In genomic region chr7:71193131-71193530, GRCm38 (mm10) we compare ENCODE assay signal across 10 mouse cellular contexts.
A peak's percentile ranks its signal among the peaks of the same experiment; 100 is the strongest.
DNase-seq lines count a peak whose midpoint lies in the region; ATAC-seq and TF ChIP-seq lines count a peak whose summit lies in the region.
"Had no signal": no experiment of that assay in that cellular context is flagged by ENCODE, and none has a peak within 500 bp of the region (broad histone marks: within the 10 kb centered on the region; RNA-seq: fewer than 3 reads in every experiment).

No protein-coding gene starts in this region.

- H3K27me3 ChIP-seq in liver, adult 2 months (ENCODE audit: control insufficient read depth, insufficient read depth, low read length), result no peaks in the 10 kb centered on the region
- H3K27me3 ChIP-seq in liver, embryonic 12.5 days (replicated peaks), result no peaks in the 10 kb centered on the region
- H3K27me3 ChIP-seq in heart, embryonic 13.5 days (replicated peaks), result no peaks in the 10 kb centered on the region
- H3K27me3 ChIP-seq in midbrain, embryonic 14.5 days (ENCODE audit: control insufficient read depth, insufficient read depth, low read length), result no peaks in the 10 kb centered on the region
- H3K27me3 ChIP-seq: liver, embryonic 13.5 days; stomach, embryonic 15.5 days had no signal

- H3K4me3 ChIP-seq in liver, adult 2 months (ENCODE audit: insufficient read depth, low read depth, low read length), result 0 out of 2 replicates have a peak overlapping the region, but pooled peaks have one; percentile 0
- no peak overlapping the region for H3K4me3 ChIP-seq in liver, embryonic 12.5 days
- H3K4me3 ChIP-seq in heart, embryonic 13.5 days, result no peak overlapping the region
- H3K4me3 ChIP-seq in midbrain, embryonic 14.5 days (replicated peaks; ENCODE audit: low read depth, low read length), result no peak overlapping the region
- H3K4me3 ChIP-seq: liver, embryonic 13.5 days; stomach, embryonic 15.5 days had no signal

- TF ChIP-seq POLR2A in liver, adult 2 months (IDR thresholded peaks at IDR 0.05; ENCODE audit: extremely low read depth, insufficient read depth, low read length), result no peak

- H3K9ac ChIP-seq in liver, adult 2 months (ENCODE audit: low read depth, low read length), result peak overlapping the region; percentile 2
- no peak overlapping the region for H3K9ac ChIP-seq in liver, embryonic 12.5 days
- H3K9ac ChIP-seq in heart, embryonic 13.5 days, result no peak overlapping the region
- no peak overlapping the region for H3K9ac ChIP-seq in midbrain, embryonic 14.5 days (replicated peaks; ENCODE audit: low read length)
- H3K9ac ChIP-seq: liver, embryonic 13.5 days; stomach, embryonic 15.5 days had no signal

- ATAC-seq in liver, embryonic 12.5 days, result no peak
- no peak for ATAC-seq in heart, embryonic 13.5 days (ENCODE audit: extremely low read depth, insufficient number of reproducible peaks, low FRiP score, low TSS enrichment)
- ATAC-seq in midbrain, embryonic 14.5 days (ENCODE audit: low FRiP score, low TSS enrichment), result no peak

- no peaks in the 10 kb centered on the region for H3K9me3 ChIP-seq in liver, embryonic 12.5 days (replicated peaks)
- H3K9me3 ChIP-seq in heart, embryonic 13.5 days, result no peaks in the 10 kb centered on the region
- H3K9me3 ChIP-seq in midbrain, embryonic 14.5 days (ENCODE audit: control insufficient read depth, low read length), result no peaks in the 10 kb centered on the region
- H3K9me3 ChIP-seq: liver, embryonic 13.5 days; stomach, embryonic 15.5 days had no signal

- WGBS in liver, adult 2 months, result 8% methylated on average over 7 of the region's 7 CpGs
- WGBS in liver, embryonic 12.5 days (ENCODE audit: insufficient replicate concordance), result 42% methylated on average over 7 of the region's 7 CpGs
- WGBS in heart, embryonic 13.5 days, result 13% methylated on average over 7 of the region's 7 CpGs
- WGBS in midbrain, embryonic 14.5 days, result 30% methylated on average over 7 of the region's 7 CpGs

- H3K4me2 ChIP-seq in liver, embryonic 12.5 days, result no peak overlapping the region
- H3K4me2 ChIP-seq in heart, embryonic 13.5 days, result peak overlapping the region; percentile 26; the same call in 1 of the 2 replicates
- H3K4me2 ChIP-seq in midbrain, embryonic 14.5 days (ENCODE audit: low read length), result no peak overlapping the region
- H3K4me2 ChIP-seq: liver, embryonic 13.5 days; stomach, embryonic 15.5 days had no signal

- peaks cover 11% of the 10 kb centered on the region; the same call in 1 of the 2 replicates for H3K4me1 ChIP-seq in liver, adult 2 months (ENCODE audit: control insufficient read depth, insufficient read depth, low read length)
- H3K4me1 ChIP-seq in liver, embryonic 12.5 days, result no peaks in the 10 kb centered on the region
- H3K4me1 ChIP-seq in heart, embryonic 13.5 days, result peaks cover 9% of the 10 kb centered on the region
- no peaks in the 10 kb centered on the region for H3K4me1 ChIP-seq in midbrain, embryonic 14.5 days (ENCODE audit: control insufficient read depth, insufficient read depth, low read length)
- H3K4me1 ChIP-seq: liver, embryonic 13.5 days; stomach, embryonic 15.5 days had no signal

- H3K27ac ChIP-seq in liver, adult 2 months (replicated peaks; ENCODE audit: insufficient read depth, low read depth, low read length), result peak overlapping the region; percentile 54
- H3K27ac ChIP-seq in liver, embryonic 12.5 days, result no peak overlapping the region
- H3K27ac ChIP-seq in heart, embryonic 13.5 days (replicated peaks), result no peak overlapping the region
- no peak overlapping the region for H3K27ac ChIP-seq in midbrain, embryonic 14.5 days (replicated peaks; ENCODE audit: low read depth, low read length)
- H3K27ac ChIP-seq: liver, embryonic 13.5 days; stomach, embryonic 15.5 days had no signal

- no peaks in the 10 kb centered on the region for H3K79me2 ChIP-seq in liver, adult 2 months (ENCODE audit: control insufficient read depth, insufficient read depth, low read length)

- TF ChIP-seq CTCF in liver, adult 2 months (IDR thresholded peaks at IDR 0.05; ENCODE audit: low read depth, low read length), result no peak

- H3K36me3 ChIP-seq in liver, adult 2 months (ENCODE audit: control insufficient read depth, insufficient read depth, low read length), result no peaks in the 10 kb centered on the region
- no peaks in the 10 kb centered on the region for H3K36me3 ChIP-seq in liver, embryonic 12.5 days
- H3K36me3 ChIP-seq in heart, embryonic 13.5 days, result no peaks in the 10 kb centered on the region
- no peaks in the 10 kb centered on the region for H3K36me3 ChIP-seq in midbrain, embryonic 14.5 days (ENCODE audit: control insufficient read depth, insufficient read depth, low read length)
- H3K36me3 ChIP-seq: liver, embryonic 13.5 days; stomach, embryonic 15.5 days had no signal

- peak; percentile 95 for DNase-seq in liver, adult 2 months (ENCODE audit: extremely low read depth, low read depth, low spot score)
- peak; percentile 63 for DNase-seq in kidney, postnatal 10 days
- peak; percentile 48 for DNase-seq in midbrain, embryonic 14.5 days
- DNase-seq in spleen, postnatal 4 days (ENCODE audit: low spot score in 2 of 2), result no peak
- DNase-seq in urinary bladder, postnatal 25 days (ENCODE audit: low spot score), result no peak
- no peak for DNase-seq in frontal cortex, postnatal 25 days (ENCODE audit: low spot score in 2 of 2)
- DNase-seq: liver, embryonic 13.5 days had no signal

Comparison
In these comparisons a context has a peak if more than half of its experiments do, and no peak if none do; other contexts are left out.
1. DNase-seq: peak in liver, adult 2 months (single experiment), kidney, postnatal 10 days (single experiment) and midbrain, embryonic 14.5 days (single experiment); none in spleen, postnatal 4 days (0 of 2), urinary bladder, postnatal 25 days (single experiment) and frontal cortex, postnatal 25 days (0 of 2).